In the genomic region with DNA sequence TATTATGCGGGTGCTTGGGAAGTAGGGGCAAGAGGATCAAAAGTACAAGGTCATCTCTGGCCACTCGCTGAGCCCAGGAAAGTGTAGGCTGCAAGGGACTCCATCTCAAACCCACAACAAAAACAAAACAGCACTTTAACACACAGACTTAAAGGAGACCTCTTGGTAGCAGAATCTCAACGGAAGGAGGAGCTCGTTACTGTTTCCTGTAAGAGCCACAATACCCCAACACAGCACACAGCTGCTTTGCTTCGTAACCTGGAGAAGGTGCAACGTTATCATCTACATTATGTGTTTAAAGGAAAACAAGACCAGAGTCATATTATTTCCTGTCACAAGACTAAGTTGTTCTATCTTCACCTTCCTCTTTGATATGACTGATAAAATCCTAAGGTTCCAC, we compare ENCODE assay signal across 22 mouse cellular contexts.
DNase-seq lines count a peak whose midpoint lies in the region; ATAC-seq lines count a peak whose summit lies in the region.
"Had no signal": no experiment of that assay in that cellular context is flagged by ENCODE, and none has a peak within 500 bp of the region (broad histone marks: within the 10 kb centered on the region; RNA-seq: fewer than 3 reads in every experiment).

No protein-coding gene starts in this region.

- peaks cover 7% of the 10 kb centered on the region for H3K36me3 ChIP-seq in heart, embryonic 16.5 days (ENCODE audit: control insufficient read depth, insufficient read depth)

- H3K4me2 ChIP-seq in heart, embryonic 16.5 days (ENCODE audit: low read depth, low read length) = no peak overlapping the region
- H3K4me2 ChIP-seq: hindbrain, embryonic 14.5 days; liver, embryonic 13.5 days; lung, embryonic 15.5 days had no signal

- peak; percentile 37; the same call in 1 of the 2 replicates for ATAC-seq in heart, embryonic 16.5 days (replicated peaks; ENCODE audit: extremely low read depth, insufficient read depth, low FRiP score)
- ATAC-seq in CD4-positive, CD25-positive, alpha-beta regulatory T cell, adult 4 months = peak; percentile 64
- ATAC-seq in megakaryocyte, adult 5-6 weeks (ENCODE audit: poor library complexity, severe bottlenecking) = peak; percentile 21; the same call in 1 of the 2 replicates
- ATAC-seq: forebrain, embryonic 16.5 days; intestine, postnatal 0 days had no signal

- no peak overlapping the region for H3K9ac ChIP-seq in heart, embryonic 16.5 days (ENCODE audit: low read length)
- H3K9ac ChIP-seq: hindbrain, embryonic 14.5 days; liver, embryonic 13.5 days; lung, embryonic 15.5 days had no signal

- no peaks in the 10 kb centered on the region for H3K9me3 ChIP-seq in heart, embryonic 16.5 days (replicated peaks; ENCODE audit: control insufficient read depth, low read length)
- H3K9me3 ChIP-seq: G1E; liver, embryonic 13.5 days; lung, embryonic 15.5 days had no signal

- H3K4me1 ChIP-seq in heart, embryonic 16.5 days (ENCODE audit: control insufficient read depth, insufficient read depth, low read length) = no peaks in the 10 kb centered on the region

- H3K4me3 ChIP-seq in heart, embryonic 16.5 days (ENCODE audit: low read length) = no peak overlapping the region
- H3K4me3 ChIP-seq: erythroblast, embryonic 14.5 days; liver, embryonic 13.5 days; lung, embryonic 15.5 days had no signal

- 70% methylated on average over 6 of the region's 6 CpGs for WGBS in heart, embryonic 16.5 days

- H3K27me3 ChIP-seq in heart, embryonic 16.5 days (ENCODE audit: control insufficient read depth, insufficient read depth, low read length) = no peaks in the 10 kb centered on the region
- H3K27me3 ChIP-seq: liver, embryonic 13.5 days; lung, embryonic 15.5 days had no signal

- DNase-seq in heart, adult 18-20 months = no peak
- DNase-seq in thymus, postnatal 0 days (ENCODE audit: low spot score) = peak; percentile 86
- no peak for DNase-seq in embryo, embryonic 9.5 days (ENCODE audit: extremely low spot score)
- no peak for DNase-seq in ovary, postnatal 36 days (ENCODE audit: low spot score)
- DNase-seq in testis, postnatal 10 days (ENCODE audit: low spot score) = no peak
- DNase-seq: adrenal gland, adult 2 months; cerebellum, adult 11-12 months; cerebellum, postnatal 25 days; heart, postnatal 10 days; left cerebral cortex, postnatal 4 days; liver, embryonic 13.5 days; midbrain, embryonic 14.5 days; right cerebral cortex, postnatal 25 days had no signal

- H3K27ac ChIP-seq in heart, embryonic 16.5 days (ENCODE audit: low read length) = no peak overlapping the region; the same call in 1 of the 2 replicates
- H3K27ac ChIP-seq: hindbrain, embryonic 14.5 days; liver, embryonic 13.5 days; lung, embryonic 15.5 days had no signal
